Mouse (Mus musculus): ENCODE results near the gene Gm9964.

GRCm38 (mm10) chr11:79339234-79339807, 42.6 kb upstream of the Gm9964 start, which contains the start of gene Nf1:
- TF ChIP-seq POLR2A (IDR thresholded peaks at IDR 0.05; ENCODE audit: borderline replicate concordance, extremely low read depth, low read depth, low read length) = peak; percentile 77; the same call in 1 of the 2 replicates
- TF ChIP-seq CTCF (IDR thresholded peaks at IDR 0.05; ENCODE audit: insufficient read depth, low read length) = no peak

All from lung, adult 2 months (tissue).